Mouse (Mus musculus) layer of hippocampus, postnatal 10 days (tissue): ENCODE results near the gene 4930451I11Rik. TPM values are rescaled to one million over a fixed set of nuclear protein-coding genes. Genes with fewer than 3 reads are reported as not detected.
A peak's percentile ranks its signal among the peaks of the same experiment; 100 is the strongest.

Source experiments
- DNase-seq, 2 experiments: peaks; one replicate each; pipeline ENCODE4 v3.0.0; 2021; ENCODE audit warnings: low spot score in 2 of 2
- long read RNA-seq: library from polyadenylated mRNA; stranded (forward); transcript quantifications from one replicate; pipeline ENCODE4 v2.0.0, GENCODE M21; 2023
- total RNA-seq, 2 experiments: library from RNA; stranded (reverse); gene quantifications; 2 replicates each; pipeline ENCODE4 v1.2.3; 2021

4930451I11Rik gene
- total RNA-seq, result not detected
- long read RNA-seq, result 0 reads

DNA sequence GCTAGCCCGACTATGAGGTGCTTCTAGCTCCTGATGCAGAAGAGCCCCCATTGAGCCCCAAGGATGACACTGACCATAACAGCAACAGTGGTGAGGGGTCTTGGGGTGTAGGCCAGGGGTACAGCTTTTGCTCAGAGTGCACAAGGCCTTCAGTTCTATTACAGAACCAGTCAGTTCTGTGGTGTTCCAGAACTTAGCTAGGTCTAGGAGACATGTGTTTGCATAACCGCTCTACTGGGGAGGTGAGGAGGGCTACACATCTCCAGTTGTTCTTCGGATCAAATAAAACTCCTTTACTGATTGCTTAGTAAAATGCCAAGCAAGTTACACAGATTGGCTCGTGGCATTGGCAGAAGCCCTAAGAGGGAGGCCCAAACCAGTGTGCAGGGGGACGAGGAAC lies at the start of gene 4930451I11Rik:
TSS of gene 4930451I11Rik (minus strand) at position 101 of the 400 bp plus-strand sequence.
- no peak for DNase-seq

DNA sequence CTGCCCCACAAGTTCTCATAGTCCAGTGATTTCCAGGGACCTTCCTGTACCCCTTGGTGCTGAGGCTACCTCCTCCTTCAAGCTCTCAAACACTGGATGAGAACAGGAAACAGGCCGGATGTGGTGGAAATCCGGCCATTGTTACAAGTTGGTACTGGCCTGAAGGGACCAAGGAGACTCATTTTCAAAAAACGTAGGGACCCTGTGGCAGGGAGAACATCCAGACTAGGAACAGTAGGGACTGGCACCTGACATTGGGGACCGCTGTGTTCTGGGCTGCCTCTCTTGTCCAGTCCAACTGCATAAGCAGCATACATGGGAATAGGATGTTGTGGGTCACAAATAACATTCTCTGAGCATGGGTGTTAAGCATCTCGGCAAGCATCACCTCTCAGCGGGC lies 49.6 kb upstream of the 4930451I11Rik start:
- DNase-seq, result no peak

GRCm38 (mm10) chr7:126877239-126877638 lies 45.8 kb upstream of the 4930451I11Rik start:
- no peak for DNase-seq

- DNase-seq, result no peak
These were observed 39.1 kb upstream of the 4930451I11Rik start for GRCm38 (mm10) chr7:126870520-126870891.

DNA sequence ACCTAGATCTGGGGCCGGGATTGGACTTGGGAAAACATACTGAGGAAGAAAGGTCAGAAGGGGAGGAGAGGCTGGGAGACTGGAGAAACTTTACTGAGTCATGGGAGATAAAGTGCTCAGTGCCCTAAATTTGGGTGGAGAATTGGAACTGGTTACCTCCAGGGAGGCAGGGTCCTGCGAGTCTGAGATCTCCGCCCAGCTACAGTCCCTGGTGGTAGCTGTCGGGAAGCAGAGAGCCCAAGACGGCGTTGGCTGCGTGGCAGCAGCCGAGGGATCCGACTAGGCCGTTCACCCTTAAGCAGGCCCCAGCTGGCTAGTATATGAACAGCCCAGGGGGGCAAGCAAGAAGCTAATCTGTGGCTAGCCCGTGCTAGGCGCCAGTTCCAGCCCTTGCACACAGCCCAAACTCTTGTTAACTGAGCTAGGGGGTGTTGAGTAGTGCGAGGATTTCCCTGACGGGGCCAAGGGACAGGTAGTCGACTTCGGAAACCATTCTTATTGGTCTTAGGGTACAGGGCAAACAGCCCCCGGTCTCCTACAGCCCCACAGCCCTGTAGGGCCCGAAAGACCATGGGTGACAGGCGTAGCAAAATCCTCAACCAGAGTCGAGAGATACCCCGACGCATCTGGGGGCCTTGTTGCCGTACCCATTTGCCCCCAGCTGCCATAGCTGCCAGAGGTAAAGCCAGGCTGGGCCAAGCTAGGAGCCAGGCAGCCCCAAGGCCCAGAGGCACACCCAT lies 38.5 kb upstream of the 4930451I11Rik start:
- DNase-seq, result no peak

DNA sequence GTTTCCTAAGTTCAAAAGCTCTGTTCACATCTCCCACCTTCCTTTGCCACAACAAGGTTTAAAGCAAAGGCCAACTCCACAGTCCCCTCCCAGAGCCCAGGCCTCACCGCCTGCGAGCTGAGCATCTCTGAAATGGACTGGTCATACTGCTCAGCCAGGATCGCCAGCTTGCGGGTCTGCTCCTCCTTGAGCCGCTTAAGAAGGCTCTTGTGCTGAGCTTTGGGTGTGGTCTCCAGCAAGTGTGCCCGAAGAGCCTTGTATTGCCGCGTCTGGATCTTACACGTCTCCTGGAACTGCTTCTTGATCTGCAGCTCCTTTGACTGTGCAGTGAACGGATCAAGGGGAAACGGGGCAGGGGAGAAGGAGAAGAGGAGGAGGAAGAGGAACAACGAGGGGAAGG lies 36.6 kb upstream of the 4930451I11Rik start:
- DNase-seq, result no peak

DNA sequence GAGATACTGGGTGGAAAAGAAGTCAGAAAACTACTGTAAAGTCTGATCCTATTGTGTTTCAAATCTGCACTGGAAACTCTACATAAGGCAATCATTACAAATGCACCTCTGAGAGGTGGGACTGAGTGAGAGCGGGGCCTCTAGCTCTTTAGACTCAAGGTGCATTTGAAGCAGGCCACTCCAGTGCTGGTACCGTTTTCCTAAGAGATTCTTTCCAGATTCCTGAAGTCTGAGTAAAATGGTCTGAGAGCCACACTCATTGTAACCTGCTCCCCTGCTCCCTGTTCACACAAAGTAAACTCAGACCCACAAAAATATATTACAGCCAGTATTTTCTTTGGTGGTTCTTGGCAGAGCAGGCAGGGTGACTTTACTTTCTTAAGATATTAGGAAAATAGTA lies 36.1 kb upstream of the 4930451I11Rik start:
- no peak for DNase-seq

- no peak for DNase-seq
These were observed 32.4 kb upstream of the 4930451I11Rik start for GRCm38 (mm10) chr7:126863791-126864190.

GRCm38 (mm10) chr7:126862147-126862784 lies 30.8 kb upstream of the 4930451I11Rik start, which contains the start of gene Ino80e:
TSS of gene Ino80e (minus strand) at chr7:126862377.
- DNase-seq, result peak; percentile 94 to 95

DNA sequence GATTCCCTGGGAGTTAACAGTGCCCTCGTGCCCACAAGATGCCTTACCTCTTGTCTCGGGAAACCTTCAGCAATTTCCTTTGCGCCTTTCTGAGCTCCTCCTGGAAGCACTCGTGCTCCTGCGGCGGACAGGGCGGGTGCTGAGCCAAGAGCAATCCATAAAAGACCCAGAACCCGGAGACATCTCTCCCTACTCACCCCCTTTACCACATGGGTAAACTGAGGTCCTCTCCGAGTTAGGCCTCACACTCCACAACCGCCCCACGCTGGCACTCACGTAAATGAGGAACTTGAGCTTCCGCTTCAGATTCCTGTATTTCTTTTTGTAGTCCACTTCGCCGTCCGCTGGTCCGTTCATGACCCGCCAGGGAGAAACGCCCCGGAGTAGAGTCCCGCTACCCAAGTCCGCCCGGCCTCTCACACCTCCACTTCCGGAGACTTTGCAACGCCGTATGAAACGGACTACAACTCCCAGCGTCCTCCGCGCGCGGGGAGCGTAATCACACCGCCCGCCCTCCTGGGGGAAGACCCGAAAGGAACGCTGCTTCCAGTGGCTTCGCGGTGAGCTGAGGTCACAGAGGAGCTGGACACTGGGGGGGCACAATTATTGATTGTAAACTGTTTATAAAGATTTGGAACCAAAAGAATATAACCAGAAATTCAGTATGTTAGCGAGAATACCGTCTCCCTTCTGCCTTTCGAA lies 30.1 kb upstream of the 4930451I11Rik start, which contains the start of gene Hirip3:
TSS of gene Hirip3 (plus strand) at position 544 of the 702 bp plus-strand sequence.
- DNase-seq, result peak; percentile 91 to 93

DNA sequence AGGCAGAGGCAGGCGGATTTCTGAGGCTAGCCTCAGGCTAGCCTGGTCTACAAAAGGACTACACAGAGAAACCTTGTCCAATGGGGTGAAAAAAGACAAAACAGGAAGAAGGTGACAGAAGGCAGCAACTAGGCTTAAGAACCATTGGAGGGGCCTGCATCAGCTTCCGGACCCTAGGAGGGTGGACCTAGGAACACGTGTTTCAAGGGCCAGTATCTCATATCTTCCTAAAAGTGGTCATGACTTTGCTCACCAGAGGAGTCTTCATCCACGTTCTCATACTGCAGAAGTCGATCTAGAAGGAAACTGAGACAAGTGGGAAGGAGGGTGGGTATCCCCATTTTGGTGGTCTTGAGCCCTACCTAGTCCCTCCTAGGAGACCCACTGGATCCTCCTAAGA lies 29.5 kb upstream of the 4930451I11Rik start:
- no peak for DNase-seq

- no peak for DNase-seq
These were observed 25.4 kb upstream of the 4930451I11Rik start for GRCm38 (mm10) chr7:126856741-126857420.

DNA sequence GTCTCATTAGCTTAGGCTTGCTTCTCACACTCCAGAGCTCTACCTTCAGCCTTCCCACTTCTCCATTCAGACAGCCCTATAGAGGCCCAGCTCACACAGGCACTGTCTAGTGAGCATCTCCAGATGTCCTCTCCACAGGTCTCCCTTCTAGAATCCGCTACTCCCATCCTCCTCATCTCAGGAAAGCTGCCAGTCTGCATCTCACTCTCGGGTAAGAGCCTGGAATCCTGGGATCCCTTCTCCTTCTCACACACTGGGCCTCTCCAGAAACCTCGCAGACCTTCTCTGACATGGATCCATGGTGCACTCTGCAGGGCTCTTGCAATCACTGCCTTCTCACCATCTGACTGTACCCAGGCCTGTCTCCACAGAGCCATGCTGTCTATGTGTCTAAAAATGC lies 24.2 kb upstream of the 4930451I11Rik start:
- DNase-seq, result no peak

GRCm38 (mm10) chr7:126853454-126853853 lies 22.0 kb upstream of the 4930451I11Rik start:
- DNase-seq, result no peak

DNA sequence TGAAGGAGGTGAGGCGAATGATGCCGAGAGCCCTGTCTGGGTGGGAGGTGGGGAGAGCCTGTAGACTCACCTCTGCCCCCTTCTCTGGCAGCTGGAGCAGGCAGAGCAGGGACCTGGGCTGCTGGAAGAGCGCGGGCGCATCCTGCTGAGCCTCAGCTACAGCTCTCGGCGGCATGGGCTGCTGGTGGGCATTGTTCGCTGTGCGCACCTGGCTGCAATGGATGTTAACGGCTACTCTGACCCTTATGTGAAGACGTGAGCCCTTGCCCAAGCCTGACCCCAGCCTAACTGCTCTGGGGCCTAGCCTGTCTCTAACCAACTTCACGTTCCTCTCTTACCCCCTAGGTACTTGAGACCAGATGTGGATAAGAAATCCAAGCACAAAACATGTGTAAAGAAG lies 19.8 kb upstream of the 4930451I11Rik start:
- DNase-seq, result no peak

GRCm38 (mm10) chr7:126850161-126850560 lies 18.7 kb upstream of the 4930451I11Rik start:
- DNase-seq, result no peak

- DNase-seq, result no peak
These were observed 17.4 kb upstream of the 4930451I11Rik start for GRCm38 (mm10) chr7:126848794-126849193.

DNA sequence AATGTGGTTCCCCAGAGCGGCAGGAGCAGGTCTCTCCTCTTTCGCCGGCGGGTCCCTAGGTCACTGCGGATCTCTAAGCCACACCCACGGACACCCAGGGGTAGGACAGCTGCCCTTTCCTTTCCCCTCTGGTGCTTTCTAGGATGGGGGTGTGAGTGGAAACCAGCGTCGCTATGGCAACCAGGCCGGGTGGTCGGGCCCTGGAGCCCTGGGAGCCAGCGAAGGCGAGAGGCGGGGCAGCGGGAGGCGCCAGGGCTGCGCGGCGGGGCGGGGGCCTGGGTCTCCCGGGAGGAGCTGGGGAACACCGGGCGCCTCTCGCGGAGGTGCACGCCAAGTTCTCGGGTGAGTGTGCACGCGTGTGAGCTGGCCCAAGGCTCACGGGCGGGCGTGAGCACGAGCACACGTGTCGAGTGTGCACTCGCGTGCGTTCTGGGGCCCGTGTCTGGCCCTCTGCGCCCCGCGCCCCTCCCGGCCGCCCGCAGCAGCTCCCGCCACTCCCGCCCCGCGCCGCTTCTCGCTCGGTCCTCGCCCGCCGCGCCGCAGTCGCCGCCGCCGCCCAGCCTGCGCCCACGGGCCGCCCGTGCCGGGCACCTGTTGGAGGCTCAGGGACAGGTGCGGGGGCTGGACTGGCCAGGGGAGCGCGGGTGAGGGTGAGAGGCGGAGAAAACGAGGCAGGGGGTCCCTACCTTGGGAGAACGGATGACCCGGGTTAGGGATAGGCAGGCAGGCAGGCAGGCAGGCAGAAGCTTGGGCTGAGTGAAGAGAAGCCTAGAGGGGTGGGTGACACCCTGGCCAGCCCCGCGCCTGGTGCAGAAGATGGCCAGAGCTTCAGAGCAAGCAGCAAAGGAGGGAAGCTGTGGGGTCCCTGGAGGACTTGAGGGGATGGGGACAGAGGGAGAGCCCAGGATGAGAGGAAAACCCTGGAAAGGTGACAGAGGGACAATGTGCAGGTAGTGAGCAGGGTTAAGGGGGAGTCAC lies 16.3 kb upstream of the 4930451I11Rik start:
- DNase-seq, result peak; percentile 48 to 64

GRCm38 (mm10) chr7:126847116-126847420 lies 15.6 kb upstream of the 4930451I11Rik start, which contains the start of gene Doc2a:
TSS of gene Doc2a (plus strand) at chr7:126847416.
- no peak for DNase-seq

DNA sequence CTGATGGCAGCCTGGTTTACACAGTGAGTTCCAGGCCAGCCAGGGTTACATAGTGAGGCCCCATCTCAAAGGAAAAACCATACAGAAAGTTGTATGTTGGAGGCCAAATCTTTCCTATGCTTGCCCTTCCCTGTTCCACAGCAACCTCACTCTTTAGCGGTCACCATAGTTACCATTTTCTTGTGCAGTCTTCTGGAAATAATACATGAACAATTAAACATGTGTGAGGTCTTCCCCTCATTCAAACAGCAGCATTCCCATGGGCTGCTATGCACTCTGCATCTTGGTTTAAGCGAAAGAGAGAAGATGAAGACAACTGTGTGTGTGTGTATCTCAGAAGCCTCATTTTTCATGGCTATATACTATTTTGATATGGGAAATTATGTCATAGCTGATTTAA lies 14.1 kb upstream of the 4930451I11Rik start:
- DNase-seq, result no peak
